In the genomic region with DNA sequence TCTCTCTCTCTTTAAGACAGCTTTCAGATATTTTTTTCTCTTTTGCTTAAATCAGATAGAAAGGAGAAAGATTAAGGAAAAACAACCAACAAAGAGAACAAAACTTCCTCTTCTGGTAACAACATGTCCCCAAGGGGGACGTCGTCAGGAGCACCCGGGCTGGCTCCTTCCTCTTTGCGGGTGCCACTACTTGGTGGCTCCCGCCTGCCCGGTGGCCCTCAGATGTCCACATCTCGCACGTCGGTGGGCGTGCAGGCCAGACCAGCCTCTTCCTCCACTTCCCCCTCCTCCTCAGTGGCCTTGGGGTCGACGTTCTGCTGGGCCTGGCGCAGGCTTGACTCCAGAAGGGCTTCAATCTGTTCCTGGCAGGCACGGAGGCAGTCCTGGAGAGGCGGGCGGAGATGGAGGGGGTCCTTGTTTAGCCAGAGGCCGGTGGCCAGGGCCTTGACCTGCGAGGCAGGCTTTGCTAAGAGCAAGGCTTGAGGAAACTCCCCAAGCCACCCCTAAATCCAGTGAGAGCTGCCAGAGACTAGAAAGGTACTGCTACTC, we compare ENCODE assay signal across 15 mouse cellular contexts. TPM values are rescaled to one million over a fixed set of nuclear protein-coding genes. Genes with fewer than 3 reads are reported as not detected.
DNase-seq lines count a peak whose midpoint lies in the region; ATAC-seq and TF ChIP-seq lines count a peak whose summit lies in the region.
"Had no signal": no experiment of that assay in that cellular context is flagged by ENCODE, and none has a peak within 500 bp of the region (broad histone marks: within the 10 kb centered on the region; RNA-seq: fewer than 3 reads in every experiment).

No protein-coding gene starts in this region.

- H3K27ac ChIP-seq in gastrocnemius, adult 2 months, result peak overlapping the region; percentile 31
- H3K27ac ChIP-seq: embryonic facial prominence, embryonic 15.5 days; hindbrain, embryonic 12.5 days had no signal

- no peak for TF ChIP-seq CTCF in gastrocnemius, adult 2 months (IDR thresholded peaks at IDR 0.05)

- ATAC-seq in hematopoietic stem cell, adult 5-6 weeks (replicated peaks in 1 of 2; ENCODE audit: insufficient read depth in 1 of 2, low FRiP score in 2 of 2, low TSS enrichment in 1 of 2, low read depth in 1 of 2, poor library complexity in 2 of 2, severe bottlenecking in 2 of 2), result peak; percentile 46 to 47; a peak in 2 of 4 replicates
- ATAC-seq: forebrain, embryonic 16.5 days; Patski had no signal

- peak; percentile 31 for DNase-seq in gastrocnemius, adult 2 months
- no peak for DNase-seq in gastrocnemius, postnatal 10 days
- DNase-seq in retina, postnatal 1 day, result peak; percentile 28
- DNase-seq in retina, embryonic 14.5 days (ENCODE audit: low spot score), result no peak
- DNase-seq in testis, postnatal 14 days (ENCODE audit: low spot score), result peak; percentile 53
- DNase-seq in spleen, adult 18-20 months, result no peak

- H3K4me3 ChIP-seq in gastrocnemius, adult 2 months, result no peak overlapping the region
- H3K4me3 ChIP-seq: embryonic facial prominence, embryonic 15.5 days; hindbrain, embryonic 12.5 days had no signal

- intact Hi-C loops in gastrocnemius, adult 2 months (cut with DNase I), result no loop called here

RNA-seq across cellular contexts. Expression of gene Ccnd1, which starts 7.3 kb away (rescaled TPM):
- 1 to 10 TPM; 1.6 to 5.2 TPM for total RNA-seq in gastrocnemius, adult 2 months (2021)
- total RNA-seq in gastrocnemius, postnatal 10 days (2021), result 10 to 100 TPM; 34.7 to 51.6 TPM
- 19.3 and 21.9 TPM in 2 replicates for total RNA-seq in hematopoietic stem cell, adult 5-6 weeks (2017)

RNA-seq across cellular contexts. Expression of gene LTO1, which starts 17.6 kb away (rescaled TPM):
- total RNA-seq in gastrocnemius, adult 2 months (2021), result 1 to 10 TPM; 8.1 to 9.9 TPM
- total RNA-seq in gastrocnemius, postnatal 10 days (2021), result 10 to 100 TPM; 12.1 to 12.9 TPM
- total RNA-seq in hematopoietic stem cell, adult 5-6 weeks (2017), result 23.1 and 76.6 TPM in 2 replicates

RNA-seq across cellular contexts. Expression of gene Fgf15, which starts 36.1 kb away (rescaled TPM):
- not detected for total RNA-seq in gastrocnemius, adult 2 months (2021)
- not detected for total RNA-seq in gastrocnemius, postnatal 10 days (2021)
- total RNA-seq in hematopoietic stem cell, adult 5-6 weeks (2017), result not detected in 2 replicates
- total RNA-seq: CH12.LX; heart, adult 8-10 months; layer of hippocampus, postnatal 10 days; monocyte, adult 5-6 weeks had no signal

Comparison
In these comparisons a context has a peak if more than half of its experiments do, and no peak if none do; other contexts are left out.
1. DNase-seq: peak in gastrocnemius, adult 2 months (single experiment), retina, postnatal 1 day (single experiment) and testis, postnatal 14 days (single experiment); none in gastrocnemius, postnatal 10 days (single experiment), retina, embryonic 14.5 days (single experiment) and spleen, adult 18-20 months (0 of 2).